Mouse (Mus musculus) heart, postnatal 0 days (tissue): ENCODE measurements around the gene Map2.

Experiments used
- CTCF ChIP-seq: IDR thresholded peaks from 2 replicates; pipeline ENCODE4 v1.5.1; 2016; ENCODE audit warnings: antibody characterized with exemption, control low read depth, low read depth
- EP300 ChIP-seq: IDR thresholded peaks from 2 replicates; pipeline ENCODE4 v1.6.1; 2016; ENCODE audit warnings: antibody characterized with exemption, low read depth

DNA sequence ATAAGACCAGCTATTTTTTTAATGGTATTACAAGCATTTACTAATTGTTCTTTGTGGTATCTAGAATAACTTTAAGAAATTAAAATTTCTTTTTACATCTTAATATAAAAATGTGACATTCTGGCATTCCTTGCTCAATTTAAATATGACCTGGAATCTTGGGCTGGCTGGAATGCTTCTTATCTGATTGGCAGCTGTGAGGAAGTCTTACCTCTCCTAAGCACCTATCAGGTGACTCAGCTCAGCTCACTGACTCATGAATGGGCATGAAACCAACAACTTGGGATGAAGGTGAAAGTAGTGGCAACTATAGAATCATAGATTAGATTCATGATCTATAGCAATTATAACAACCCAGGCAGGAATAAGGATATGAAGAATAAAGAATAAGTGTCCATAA is 42.1 kb upstream of the Map2 start:
- TF ChIP-seq CTCF (no peak), EP300 (no peak)
